Mouse (Mus musculus): Measurements from ENCODE around the gene Slc13a4.
A peak's percentile ranks its signal among the peaks of the same experiment; 100 is the strongest.

The Slc13a4 gene

DNA sequence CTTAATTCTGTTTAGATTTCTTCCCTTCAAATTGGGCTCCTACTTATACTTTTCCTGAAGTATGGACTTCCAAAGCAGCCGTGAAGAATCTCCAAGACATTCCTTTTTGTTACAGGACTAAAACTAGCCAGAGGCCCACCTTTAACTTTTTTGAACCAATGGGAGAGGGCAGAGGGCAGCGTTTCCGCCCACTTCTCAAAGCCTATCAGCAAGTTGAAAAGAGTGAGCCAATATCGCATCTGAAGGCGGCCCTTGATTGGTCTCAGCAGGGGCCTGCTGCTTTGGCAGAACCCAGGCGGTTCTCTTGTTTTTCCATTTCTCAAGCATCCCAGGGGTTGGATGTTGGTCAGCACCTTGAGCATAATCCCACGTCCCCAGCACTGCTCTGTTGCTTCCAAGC lies at the start of gene Slc13a4:
Gene Slc13a4 (minus strand): TSS at position 95 of the 400 bp plus-strand sequence.
- DNase-seq (ENCODE audit: low spot score in 2 of 2): no peak

DNA sequence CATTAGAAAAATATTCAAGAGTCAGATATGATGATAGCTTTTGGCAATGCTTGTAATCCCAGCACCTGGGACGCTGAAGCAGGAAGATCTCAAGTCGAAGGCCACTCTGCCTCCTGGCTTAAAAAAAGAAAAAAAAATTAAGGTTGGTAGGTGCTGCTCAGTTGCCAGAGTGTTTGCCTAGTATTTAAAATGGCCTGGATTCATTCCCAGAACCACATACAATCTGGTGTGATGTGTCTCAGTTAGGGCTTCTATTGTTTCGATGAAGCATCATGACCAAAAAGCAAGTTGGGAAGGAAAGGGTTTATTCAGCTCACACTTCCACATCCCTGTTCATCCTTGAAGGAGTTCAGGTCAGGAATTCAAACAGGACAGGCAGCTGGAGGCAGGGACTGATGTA lies 47.4 kb upstream of the Slc13a4 start:
- DNase-seq (ENCODE audit: low spot score in 2 of 2): no peak

DNA sequence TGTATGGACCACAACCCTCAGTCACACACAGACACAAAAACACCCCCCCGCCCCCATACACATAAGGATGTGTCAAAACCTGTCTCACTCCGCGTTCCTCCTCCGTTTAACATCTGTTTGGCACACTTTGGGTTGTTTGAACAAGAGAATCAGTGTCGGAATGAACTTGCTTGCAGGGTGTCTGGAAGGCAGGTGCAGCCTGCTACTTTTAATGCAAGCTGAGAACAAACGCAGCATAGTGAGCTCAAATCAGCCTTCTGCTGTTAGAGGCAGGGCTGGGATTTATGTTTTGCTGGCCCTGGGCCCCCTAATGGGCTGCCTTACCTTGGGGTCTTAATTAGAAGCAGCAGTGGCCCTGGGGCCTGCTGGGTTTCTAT lies 46.7 kb upstream of the Slc13a4 start:
- no peak for DNase-seq (ENCODE audit: low spot score in 2 of 2)

DNA sequence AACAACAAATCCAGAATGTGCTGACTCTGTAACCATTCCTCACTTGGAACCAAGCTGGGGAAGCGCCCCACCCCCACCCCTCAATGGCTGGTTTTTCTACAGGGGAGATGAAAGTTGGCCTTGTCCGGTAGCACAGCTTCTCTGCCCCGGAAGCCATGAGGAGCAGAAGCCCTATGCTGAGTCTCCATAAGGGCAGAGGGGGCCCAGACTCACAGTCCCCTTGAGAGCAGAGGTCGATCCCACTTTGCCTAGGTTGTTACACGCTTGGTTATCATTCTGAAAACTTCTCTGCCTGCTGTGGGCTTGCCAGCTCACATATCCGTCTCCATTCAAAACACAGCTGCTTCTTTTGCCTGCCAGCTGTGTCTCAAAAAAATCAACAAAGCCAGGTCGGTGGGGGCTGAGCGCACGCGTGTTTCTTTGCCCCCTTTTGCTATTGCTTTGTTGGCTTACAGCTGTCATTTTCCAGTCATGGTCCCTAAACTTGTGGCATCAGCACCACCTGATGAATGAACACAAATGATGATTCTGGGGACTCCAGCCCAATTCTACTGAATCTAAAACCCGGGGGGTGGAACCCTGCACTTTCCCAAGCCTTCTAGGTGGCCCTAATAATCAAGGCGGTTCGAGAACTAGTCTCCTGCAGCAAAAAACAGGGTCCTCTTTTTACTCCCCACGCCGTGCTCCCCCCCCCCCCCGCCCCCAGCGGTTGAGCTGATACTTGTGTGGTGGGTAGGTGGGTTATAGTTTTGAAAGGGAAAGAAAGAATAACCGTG lies 46.1 kb upstream of the Slc13a4 start:
- no peak for DNase-seq (ENCODE audit: low spot score in 2 of 2)

DNA sequence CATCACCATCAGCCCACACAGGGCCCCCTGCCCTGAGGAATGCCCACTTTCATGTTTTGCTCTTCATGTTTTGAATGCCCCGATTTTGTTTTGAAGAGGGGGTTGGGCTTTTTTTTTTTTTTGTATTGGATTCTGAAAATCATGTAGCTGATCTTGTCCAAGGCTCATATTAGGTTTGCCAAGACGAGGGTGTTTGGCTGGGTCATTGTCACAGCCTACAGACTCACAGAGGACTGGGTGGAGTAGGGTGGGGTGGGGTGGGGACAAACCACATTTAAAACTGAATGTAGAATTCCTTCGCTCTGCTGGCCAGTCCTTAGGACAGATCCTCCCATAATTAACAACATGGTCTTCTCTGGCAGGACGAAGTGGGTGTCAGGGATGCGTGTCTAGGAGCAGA lies 45.5 kb upstream of the Slc13a4 start:
- DNase-seq (ENCODE audit: low spot score in 2 of 2): no peak

DNA sequence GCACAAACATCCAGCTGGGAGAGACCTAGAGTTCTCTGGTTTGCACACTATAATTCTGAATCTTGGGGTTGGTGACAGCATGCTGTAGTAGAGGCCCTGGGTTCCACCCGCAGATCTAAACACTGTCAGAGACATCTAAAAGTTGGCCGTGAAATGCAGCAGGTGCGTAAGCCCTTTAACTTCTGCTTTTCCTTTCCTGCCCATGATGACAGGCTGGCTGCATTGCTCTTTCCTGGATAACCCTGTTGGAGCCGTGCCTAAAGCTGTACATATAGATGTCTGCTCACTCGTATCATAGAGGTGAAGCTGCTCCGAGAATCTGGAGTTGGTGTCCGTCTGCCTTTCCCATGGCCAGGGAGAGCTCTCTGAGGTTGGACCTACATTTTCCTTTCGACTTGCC lies 44.9 kb upstream of the Slc13a4 start:
- no peak for DNase-seq (ENCODE audit: low spot score in 2 of 2)

DNA sequence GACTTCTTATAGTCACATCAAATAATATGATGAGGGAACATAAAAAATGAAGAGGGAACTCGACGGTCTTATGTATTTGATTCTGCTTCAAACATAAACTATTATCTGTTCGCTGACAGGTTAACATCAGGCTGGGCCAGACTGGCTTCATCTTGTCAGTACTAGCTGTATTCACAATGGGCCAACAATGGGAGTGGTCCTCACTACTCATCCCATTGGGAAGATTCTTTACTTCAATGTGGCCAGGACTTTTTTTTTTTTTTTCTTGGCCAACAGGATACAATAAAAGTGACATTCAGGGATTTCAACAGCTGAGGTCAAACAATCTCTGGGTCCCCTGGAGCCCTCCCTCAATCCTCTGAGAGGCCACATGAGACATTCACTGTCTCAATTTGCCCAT lies 43.9 kb upstream of the Slc13a4 start:
- no peak for DNase-seq (ENCODE audit: low spot score in 2 of 2)

DNA sequence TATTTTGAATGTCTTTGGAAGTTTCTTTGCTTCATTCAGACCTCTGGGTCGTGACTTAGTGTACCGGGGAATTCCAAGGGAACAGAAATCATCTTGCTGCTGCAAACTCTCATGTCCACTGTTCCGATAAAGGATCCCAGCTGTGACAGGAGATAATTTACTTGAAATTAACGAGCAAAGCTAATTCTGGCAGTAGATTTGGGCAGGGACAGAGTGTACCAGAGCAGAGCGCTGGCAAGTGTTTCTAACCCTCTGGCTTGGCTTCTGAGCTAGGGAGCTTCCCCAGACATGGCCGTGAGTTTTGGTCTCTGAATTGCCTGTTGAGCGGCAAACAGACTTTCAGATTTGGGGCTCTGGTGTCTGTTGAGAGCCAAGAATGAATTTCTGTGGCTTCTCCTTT lies 41.9 kb upstream of the Slc13a4 start:
- peak in 1 of 2 experiments; percentile 55 for DNase-seq (ENCODE audit: low spot score in 2 of 2)

DNA sequence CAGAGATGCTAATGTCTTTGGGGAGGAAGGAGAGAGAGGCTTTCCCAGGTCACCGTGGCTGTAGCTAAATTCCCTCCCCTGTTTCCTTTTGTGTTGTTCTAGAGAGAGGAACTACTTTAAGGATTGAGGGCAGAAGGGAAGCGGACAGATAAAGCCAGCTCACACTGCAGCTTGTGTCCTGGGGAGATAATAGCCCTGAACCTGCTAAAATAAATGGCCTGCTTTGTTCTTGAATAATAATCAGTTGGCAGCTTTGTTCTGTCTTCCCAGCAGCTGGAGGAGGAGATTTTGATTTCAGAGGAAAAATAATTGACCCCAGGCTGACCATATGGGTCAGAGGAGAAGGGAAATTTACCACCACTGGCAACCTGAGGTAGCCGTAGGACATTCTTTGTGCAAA lies 30.7 kb upstream of the Slc13a4 start:
- DNase-seq (ENCODE audit: low spot score in 2 of 2): no peak

DNA sequence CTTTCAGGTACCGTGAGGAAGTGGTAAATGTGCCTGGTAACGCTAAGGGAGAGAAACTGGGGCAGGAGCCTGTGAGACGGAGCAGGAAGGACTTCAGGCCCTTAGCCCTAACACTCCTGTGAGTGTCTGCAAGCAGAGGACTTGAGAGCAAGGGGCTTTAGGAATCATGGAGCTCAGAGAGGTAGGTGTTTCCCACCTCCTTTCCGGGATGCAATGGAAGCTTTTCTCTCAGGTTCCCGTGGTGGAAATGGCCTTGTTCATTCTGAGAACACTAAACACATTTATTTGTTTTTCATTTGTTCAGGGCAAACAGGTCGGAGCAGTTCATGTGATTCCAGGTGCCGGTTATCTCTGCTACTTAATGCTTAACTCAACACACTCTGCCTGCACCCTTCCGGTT lies 29.9 kb upstream of the Slc13a4 start:
- no peak for DNase-seq (ENCODE audit: low spot score in 2 of 2)

DNA sequence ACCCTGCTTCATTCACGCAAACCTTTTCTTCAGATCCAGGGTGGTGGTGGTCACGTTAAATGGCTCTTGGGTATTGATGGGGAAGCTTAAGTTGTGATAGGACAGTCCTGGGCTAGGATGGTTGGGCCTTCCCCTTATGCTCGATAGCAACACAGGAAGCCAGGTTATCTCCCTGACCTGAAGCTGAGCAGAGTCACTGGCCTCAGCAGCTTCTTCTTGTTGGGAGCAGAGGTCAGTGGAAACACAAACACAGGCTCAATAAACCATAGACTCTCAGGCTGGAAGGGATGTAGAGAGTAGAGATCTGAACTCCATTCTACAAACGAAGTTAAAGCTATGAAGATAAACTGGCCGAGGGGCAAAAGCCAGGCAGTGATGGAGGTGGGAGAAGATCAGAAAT lies 27.5 kb upstream of the Slc13a4 start:
- no peak for DNase-seq (ENCODE audit: low spot score in 2 of 2)

DNA sequence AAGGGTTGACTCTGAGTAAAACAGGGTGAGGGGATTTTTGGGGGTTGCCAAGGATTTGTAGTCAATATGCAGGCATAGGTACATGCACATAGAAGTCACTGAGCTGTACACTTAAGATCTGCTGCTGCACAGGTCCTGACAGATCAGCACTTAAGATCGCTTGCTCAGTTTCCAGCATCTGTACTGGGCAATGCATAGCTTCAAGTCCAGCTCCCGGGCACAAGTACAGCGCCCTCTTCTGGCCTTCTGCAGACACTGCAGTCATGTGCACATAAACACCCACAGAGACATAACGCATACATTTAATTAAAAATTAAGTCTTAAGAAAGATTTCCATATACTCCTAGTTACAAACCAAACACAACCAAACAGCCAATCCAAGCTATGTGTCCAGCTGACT lies 26.3 kb upstream of the Slc13a4 start:
- DNase-seq (ENCODE audit: low spot score in 2 of 2): no peak

DNA sequence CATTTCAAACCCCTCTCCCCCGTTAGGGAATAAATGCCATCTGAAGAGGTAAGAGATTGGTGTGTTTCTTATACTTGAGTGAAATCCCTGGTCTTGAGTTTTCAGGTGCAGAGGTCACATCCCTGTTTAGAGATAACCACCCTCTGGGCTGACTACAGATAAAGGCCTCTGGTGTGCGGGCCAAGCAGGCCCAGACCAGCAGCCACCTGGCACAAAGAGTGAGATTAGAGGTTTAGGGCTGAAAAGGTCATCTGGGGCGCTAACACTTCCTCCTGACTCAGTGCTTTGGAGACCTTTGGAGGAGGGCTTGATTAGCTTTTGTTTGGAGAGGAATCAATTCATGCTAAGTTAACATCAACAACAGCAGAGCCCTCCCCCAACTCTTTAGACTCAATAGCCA lies 25.7 kb upstream of the Slc13a4 start:
- no peak for DNase-seq (ENCODE audit: low spot score in 2 of 2)

DNA sequence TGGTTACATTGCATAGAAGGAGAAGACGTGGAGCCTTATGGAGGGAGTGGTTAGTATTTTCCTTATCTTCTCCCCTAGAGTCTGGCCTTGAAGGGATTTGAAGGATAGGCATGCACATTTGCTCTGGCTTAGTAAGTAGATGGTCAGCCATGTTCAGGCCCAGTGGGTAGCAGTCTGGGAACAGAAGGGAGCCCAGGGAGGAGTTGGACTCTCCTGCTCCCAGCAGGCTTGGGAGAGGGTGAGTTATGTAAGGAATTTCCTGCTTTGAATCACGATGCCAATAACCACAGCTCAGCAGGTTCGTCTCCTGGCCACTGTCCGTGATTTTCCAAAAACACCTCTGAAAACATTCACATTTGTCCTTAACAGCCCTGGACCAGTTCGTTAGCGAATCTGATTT lies 22.9 kb upstream of the Slc13a4 start:
- DNase-seq (ENCODE audit: low spot score in 2 of 2): no peak

DNA sequence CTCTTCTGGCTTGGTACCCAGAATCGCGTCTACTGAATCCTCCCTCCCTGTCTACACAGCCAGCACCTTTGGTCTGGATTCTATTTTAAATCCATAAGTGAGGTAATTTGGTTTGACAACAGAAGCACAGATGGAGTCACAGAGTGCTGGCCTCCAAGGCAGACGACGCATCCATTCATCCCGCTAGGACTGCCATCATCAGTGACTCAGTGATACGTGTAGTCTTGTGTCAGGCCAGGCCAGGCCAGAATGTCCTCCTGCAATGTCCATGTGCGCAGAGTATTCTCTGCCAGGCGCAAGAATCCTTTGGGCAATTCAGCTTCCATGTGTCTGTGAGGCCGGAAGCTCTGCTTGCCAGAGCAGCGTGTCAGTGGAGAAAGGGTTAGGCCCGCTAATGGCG lies 22.0 kb upstream of the Slc13a4 start:
- no peak for DNase-seq (ENCODE audit: low spot score in 2 of 2)

DNA sequence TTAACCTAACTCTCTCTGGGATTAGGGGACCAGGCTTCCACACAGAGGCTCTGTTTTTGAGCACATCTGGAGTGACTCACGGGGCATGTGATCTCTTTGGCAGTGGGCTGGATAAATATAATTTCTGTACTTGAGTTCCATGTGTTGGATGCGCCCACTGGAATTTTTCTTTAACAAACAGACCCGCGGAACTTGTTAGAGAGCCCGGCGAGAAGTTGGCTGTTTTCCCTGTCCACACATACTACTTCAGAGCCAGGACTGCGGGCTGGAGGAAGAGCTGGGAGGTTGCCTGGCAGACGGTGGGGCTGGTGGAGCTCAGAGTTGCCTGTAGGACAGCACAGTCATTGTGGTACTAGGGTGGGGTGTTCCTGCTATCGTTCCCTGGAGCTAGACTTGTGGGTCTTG lies 18.2 kb upstream of the Slc13a4 start, which contains the start of gene Fam180a:
Gene Fam180a (minus strand): TSS at position 31 of the 405 bp plus-strand sequence.
- DNase-seq (ENCODE audit: low spot score in 2 of 2): peak; percentile 49 to 65

DNA sequence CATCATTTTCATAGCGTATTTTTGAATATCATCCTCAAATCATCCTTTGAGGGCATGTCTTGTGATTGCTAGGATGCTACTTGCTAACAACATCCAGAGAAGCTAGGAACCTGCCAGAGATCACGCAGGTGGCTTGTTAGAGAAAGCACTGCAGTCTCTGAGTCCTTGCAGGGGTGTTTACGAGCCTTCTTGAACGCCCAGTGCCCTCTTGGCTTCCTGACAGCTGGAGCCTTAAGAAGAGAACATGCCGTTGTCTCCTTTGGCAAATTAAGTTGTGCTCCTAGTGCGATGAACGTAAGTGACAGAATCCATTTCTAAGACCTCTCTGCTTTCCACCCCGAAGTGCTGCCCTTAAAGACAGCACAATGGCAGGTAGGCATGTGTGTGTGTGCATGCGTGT lies 16.4 kb upstream of the Slc13a4 start:
- DNase-seq (ENCODE audit: low spot score in 2 of 2): no peak

DNA sequence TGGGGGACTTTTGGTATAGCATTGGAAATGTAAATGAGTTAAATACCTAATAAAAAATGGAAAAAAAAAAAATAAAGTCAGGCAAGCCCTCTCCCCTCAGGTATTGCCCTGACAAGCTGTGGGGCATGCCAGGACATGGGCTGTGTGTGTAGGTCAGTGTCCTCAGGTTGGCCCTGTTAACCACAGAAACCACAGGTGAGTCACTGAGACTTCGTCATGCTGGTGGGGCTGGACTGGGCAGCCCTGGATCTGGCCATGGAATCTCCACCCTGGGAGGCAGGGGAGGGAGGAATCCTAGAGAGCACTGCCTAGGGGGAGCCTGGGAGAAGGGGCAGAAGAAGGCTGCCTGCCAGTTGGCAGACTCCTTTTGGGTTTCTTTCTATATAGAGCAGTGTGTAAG lies 15.1 kb upstream of the Slc13a4 start:
- peak; percentile 76 to 82 for DNase-seq (ENCODE audit: low spot score in 2 of 2)

DNA sequence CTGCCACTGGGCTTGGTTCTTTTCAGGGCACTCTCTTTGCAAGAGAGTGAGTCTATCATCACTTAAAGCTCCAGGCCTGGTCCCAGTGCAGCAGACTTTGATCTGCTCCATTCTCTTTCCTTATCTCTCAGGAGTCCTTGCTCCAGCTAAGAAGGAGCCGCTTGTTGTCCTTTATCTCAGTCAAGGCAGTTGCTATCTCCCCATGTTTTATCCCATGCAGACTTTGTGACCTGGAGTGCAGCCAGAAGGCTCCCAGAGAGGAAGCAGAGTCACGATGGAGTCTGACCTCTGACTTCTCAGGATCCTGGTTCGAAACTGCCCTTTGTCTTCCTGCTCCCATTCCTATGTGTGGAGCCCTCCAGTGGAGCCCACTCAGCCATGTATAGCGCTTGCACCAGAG lies 13.2 kb upstream of the Slc13a4 start:
- DNase-seq (ENCODE audit: low spot score in 2 of 2): no peak

DNA sequence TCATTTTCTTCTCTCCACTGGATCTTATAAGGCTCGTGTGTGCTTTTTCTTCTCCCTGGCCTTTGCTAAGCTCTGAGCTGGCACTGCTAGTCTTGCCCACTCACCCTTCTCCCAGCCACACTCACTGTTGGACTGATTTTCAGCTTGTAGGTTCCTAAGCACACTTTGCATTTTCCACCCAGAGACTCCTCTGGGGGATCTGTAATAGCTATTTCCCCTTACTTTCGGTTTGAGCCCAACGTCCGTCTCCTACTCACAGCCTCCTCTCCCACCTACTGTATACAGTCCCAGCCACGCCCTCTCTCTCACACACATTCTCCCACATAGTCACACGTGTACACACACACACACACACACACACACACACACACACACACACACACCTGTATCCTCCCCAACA lies 11.9 kb upstream of the Slc13a4 start:
- no peak for DNase-seq (ENCODE audit: low spot score in 2 of 2)

DNA sequence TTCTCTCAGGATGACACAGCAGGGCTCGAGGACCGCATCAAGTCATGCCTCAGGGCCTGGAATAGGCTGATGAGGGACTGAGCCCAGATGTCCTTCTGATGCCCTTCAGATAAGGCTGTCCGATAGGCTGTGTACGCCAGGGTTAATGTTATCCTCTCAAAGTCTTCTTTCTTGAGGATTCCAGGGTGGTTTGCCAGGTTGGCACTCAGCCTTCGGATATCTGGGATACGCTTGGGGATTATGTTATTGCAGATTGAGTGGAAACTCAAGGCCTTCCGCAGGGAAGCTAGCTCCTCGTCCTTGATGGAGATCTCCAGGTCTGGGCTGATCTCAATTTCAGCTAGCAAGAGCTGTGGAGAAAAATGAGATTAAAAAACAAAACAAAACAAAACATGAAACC lies 5.6 kb upstream of the Slc13a4 start:
- DNase-seq (ENCODE audit: low spot score in 2 of 2): no peak

DNA sequence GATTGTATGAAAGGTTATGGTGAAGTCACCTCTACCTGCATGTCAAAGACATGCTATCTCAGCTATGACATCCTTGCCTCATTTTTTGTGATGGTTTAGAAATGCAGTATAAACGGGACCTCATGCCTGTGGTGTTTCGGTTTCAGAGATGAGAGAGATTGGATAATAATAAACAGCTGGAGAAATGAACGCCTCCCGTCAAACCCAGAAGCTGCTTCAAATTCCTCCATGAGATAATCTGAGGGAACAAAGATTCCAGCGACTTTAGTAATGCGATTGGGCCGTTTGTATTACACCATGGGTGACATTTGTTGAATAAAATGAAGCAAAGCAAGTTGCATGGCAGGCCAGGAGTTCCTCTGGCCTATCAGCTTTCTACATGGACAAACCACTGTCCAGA lies 1.5 kb upstream of the Slc13a4 start:
- DNase-seq (ENCODE audit: low spot score in 2 of 2): no peak

DNA sequence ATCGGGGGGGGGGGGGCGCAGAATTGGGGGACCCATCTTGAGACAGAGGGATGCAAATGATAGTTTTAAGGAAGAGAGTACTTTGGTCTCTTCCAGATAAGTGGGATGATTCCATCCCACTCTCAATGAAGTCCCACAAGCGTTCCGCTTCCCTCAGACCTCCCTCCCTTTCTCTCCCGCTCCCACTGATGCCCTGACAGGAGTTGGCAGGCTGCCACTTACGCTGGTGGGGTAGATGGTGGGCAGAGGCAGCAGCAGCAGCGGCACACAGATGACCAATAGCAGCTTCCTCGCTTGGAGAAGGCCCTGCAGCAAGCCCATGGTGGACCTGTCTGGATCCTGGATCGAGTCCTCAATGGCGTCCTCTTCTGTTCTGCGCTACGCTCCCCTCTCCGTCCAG lies 795 bp downstream of the Slc13a4 start:
- no peak for DNase-seq (ENCODE audit: low spot score in 2 of 2)

DNA sequence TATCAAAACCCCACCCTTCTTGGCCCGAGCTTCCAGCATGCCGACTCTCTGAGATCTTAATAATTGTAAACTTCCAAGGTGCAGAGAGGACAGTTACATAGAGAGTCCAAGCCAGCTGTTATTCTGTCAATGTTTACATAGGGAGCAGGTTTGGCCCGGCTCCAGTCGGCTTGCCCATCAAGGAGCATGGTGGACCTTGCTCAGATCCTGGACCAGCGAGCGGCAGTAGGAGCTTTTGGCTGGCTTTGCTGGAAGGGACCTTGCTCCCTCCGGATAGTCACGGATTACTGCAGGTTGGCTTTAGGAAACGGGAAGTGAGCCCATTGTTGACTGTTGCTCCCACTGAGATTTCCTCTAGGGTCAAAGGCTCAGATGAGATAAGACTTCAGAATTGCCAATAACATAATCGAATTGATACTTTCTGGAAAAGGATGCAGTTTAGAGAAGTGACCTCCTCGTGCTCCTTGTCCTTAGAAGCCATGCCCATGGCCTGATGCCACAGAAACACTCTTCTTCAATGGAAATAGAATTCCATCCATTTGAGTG lies 4.5 kb downstream of the Slc13a4 start:
- DNase-seq (ENCODE audit: low spot score in 2 of 2): no peak
